Mouse (Mus musculus): Measurements from ENCODE around the gene Bcl9.

DNA sequence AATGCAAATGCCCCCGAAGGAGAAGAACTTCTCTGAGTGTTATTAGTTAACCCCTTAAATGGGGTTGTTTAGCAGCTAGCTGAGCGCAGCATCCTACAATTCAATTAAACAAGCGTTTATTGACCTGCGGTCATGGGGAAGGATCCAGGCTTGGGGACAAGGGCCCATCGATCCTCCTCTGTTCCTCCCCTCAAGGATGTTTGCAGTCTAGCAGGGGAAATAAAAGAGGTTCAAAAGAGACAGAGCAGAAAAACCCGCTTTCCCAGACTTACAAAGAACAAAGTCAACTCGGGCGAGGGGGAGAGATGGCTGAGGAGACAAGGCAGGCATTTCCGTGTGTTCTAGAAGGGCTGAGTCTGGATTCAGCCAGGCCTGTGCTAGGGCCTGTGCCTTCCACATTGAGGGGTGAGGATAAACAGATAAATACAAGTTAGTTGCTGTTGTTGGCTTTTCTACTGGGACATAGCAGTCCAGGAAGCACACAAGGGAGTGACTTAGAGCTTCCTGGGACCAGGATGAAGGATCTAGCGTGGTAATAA lies 55.0 kb downstream of the Bcl9 start:
- TF ChIP-seq POLR2A (IDR thresholded peaks at IDR 0.05; ENCODE audit: borderline replicate concordance, control insufficient read depth, low read depth, low read length), result no peak
- no peak for TF ChIP-seq CTCF (IDR thresholded peaks at IDR 0.05; ENCODE audit: control insufficient read depth, insufficient read depth, low read length)

Data from bone marrow, adult 2 months (tissue).